Comparison of ENCODE assay signal across 40 mouse cellular contexts in the genomic region with DNA sequence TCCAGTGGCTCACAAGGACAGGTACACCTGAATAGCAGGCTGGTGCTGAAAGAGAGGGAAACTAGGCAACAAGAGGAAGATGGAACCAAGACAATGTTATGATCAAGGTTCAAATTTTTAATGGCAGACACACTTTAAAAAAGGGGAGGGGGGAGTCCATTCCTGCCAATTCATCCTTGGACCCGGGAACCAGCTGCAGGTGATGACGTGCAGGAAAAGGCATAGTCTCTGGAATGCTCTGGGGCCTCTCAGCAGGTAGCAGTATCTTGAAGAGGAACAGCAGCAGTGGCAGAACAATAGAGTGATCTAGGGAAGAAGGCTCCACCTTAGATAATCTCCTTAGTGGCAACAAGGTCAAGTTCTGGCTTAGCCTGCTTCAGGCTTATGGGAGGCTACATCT. TPM values are rescaled to one million over a fixed set of nuclear protein-coding genes. Genes with fewer than 3 reads are reported as not detected.
"Had no signal": no experiment of that assay in that cellular context is flagged by ENCODE, and none has a peak within 500 bp of the region (broad histone marks: within the 10 kb centered on the region; RNA-seq: fewer than 3 reads in every experiment).

No protein-coding gene starts in this region.

RNA-seq across cellular contexts. Expression of gene Olfr857, which starts 14.9 kb away (rescaled TPM):
- total RNA-seq: left cerebral cortex, postnatal 10 days; left cerebral cortex, postnatal 14 days; left cerebral cortex, postnatal 25 days; left cerebral cortex, postnatal 36 days; left cerebral cortex, postnatal 4 days; liver, adult 2 months; megakaryocyte progenitor cell, adult 5-6 weeks; megakaryocyte, adult 5-6 weeks; megakaryocyte-erythroid progenitor cell, adult 5-6 weeks; midbrain, postnatal 0 days; monocyte, adult 5-6 weeks had no signal
- polyA plus RNA-seq: limb, embryonic 10.5 days; limb, embryonic 11.5 days; limb, embryonic 12.5 days; limb, embryonic 13.5 days; limb, embryonic 14.5 days; limb, embryonic 15.5 days; liver, adult 2 months; liver, embryonic 11.5 days; liver, embryonic 12.5 days; liver, embryonic 13.5 days; liver, embryonic 14.5 days; liver, embryonic 15.5 days; liver, embryonic 16.5 days; liver, postnatal 0 days; lung, adult 2 months; lung, embryonic 14.5 days; lung, embryonic 15.5 days; lung, embryonic 16.5 days; lung, postnatal 0 days; macrophage; midbrain, embryonic 10.5 days; midbrain, embryonic 11.5 days; midbrain, embryonic 12.5 days; midbrain, embryonic 13.5 days; midbrain, embryonic 14.5 days; midbrain, embryonic 15.5 days; midbrain, embryonic 16.5 days; midbrain, postnatal 0 days; myocyte; neural tube, embryonic 11.5 days; neural tube, embryonic 12.5 days had no signal
